Mouse (Mus musculus) olfactory bulb, adult 2 months (tissue): ENCODE measurements around the gene Antxr2. TPM values are rescaled to one million over a fixed set of nuclear protein-coding genes. Genes with fewer than 3 reads are reported as not detected.

Source experiments
- H3K27ac ChIP-seq: fragments of 200-500 bp; 2 replicates; pipeline ENCODE4 v1.5.1; 2012; ENCODE audit warnings: low read depth, low read length; ENCODE audit not compliant: insufficient read depth
- H3K4me1 ChIP-seq: fragments of 200-500 bp; 2 replicates; pipeline ENCODE4 v1.6.1; 2012; ENCODE audit warnings: low read length; ENCODE audit not compliant: control insufficient read depth, insufficient read depth
- H3K4me3 ChIP-seq: fragments of 200-500 bp; 2 replicates; pipeline ENCODE4 v1.5.1; 2012; ENCODE audit warnings: mild to moderate bottlenecking, low read depth, low read length, moderate library complexity; ENCODE audit not compliant: insufficient read depth
- CTCF ChIP-seq: fragments of 200-500 bp; IDR thresholded peaks from 2 replicates; pipeline ENCODE4 v1.5.1; 2012; ENCODE audit warnings: low read depth, mild to moderate bottlenecking, low read length, moderate library complexity; ENCODE audit not compliant: insufficient read depth
- POLR2A ChIP-seq: fragments of 200-500 bp; IDR thresholded peaks from 2 replicates; pipeline ENCODE4 v1.6.1; 2012; ENCODE audit warnings: mild to moderate bottlenecking, low read depth, low read length, moderate library complexity; ENCODE audit not compliant: insufficient read depth
- WGBS: fragments of 180-500 bp; shearing (Covaris S2); methylation state at CpG from one replicate; pipeline ENCODE4 v1.1.7; 2018; 5-methylcytosine and 5-hydroxymethylcytosine counted together
- polyA plus RNA-seq: library from polyadenylated mRNA; stranded (reverse); fragments of >200 nt; gene quantifications from 2 replicates; pipeline ENCODE4 v1.2.4, GENCODE M21; 2012; ENCODE audit warnings: low replicate concordance; ENCODE audit not compliant: missing spikeins, insufficient read depth, insufficient read length

Antxr2 gene
- polyA plus RNA-seq, 1 experiment, result not detected

GRCm38 (mm10) chr5:97885427-97885826, 145.4 kb downstream of the Antxr2 start:
- TF ChIP-seq CTCF, result no peak
- no peak overlapping the region for H3K4me3 ChIP-seq
- WGBS, result 94% methylated on average over 6 of the region's 6 CpGs

DNA sequence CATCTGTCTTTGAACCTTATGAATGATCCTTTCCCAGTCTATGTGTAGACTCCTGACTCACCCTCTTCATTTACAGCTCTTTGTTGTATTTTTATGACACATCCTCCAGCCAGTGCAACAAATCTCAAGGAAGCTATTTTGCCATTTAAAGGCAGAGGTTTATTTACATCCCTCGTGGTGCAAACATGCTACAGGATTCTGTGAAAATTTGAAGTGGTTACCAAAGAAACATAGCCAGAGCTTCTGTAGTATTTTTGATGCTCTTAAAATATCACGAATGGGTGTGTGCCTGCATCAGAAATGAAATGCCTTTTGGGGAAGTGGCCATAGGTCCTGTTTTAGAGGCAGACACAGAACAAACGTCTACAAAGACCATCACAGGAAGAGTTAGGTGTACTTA, 146.7 kb downstream of the Antxr2 start:
- H3K4me3 ChIP-seq, result no peak overlapping the region
- H3K4me1 ChIP-seq, result no peaks in the 10 kb centered on the region
- H3K27ac ChIP-seq, result no peak overlapping the region
- TF ChIP-seq CTCF, result no peak
- TF ChIP-seq POLR2A, result no peak
- WGBS, result 81% methylated on average over 3 of the region's 3 CpGs

More at GRCm38 (mm10) chr5:97885427-97885826, 145.4 kb downstream of the Antxr2 start:
- no peak overlapping the region for H3K27ac ChIP-seq
- H3K4me1 ChIP-seq, result no peaks in the 10 kb centered on the region

DNA sequence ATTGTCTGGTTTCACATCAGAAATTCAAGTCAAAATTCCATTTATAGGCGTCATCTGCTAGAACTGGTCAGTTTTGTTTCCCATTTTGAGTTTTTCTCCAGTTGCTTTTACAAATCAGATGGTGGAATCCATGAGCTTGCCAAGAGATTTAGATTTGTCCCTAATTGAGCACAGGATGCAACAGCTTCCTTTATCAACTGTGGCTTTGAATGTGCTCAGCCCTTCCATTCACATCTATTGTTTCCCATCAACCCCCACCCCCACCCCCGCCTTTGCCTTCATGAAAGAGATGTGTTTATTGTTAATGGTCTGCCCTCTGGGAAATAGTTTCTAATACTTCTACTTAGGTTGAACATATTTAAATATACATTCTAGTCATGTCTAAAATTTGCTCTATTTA, 149.4 kb downstream of the Antxr2 start:
- TF ChIP-seq POLR2A (no peak), CTCF (no peak)
- 68% methylated on average over 2 of the region's 2 CpGs for WGBS
- H3K4me3 ChIP-seq, result no peak overlapping the region

GRCm38 (mm10) chr5:97880115-97880514, 150.7 kb downstream of the Antxr2 start:
- 68% methylated on average over 8 of the region's 8 CpGs for WGBS
- no peak for TF ChIP-seq CTCF
- TF ChIP-seq POLR2A, result no peak
- H3K4me1 ChIP-seq, result no peaks in the 10 kb centered on the region
- no peak overlapping the region for H3K27ac ChIP-seq
- H3K4me3 ChIP-seq, result no peak overlapping the region

More for the DNA sequence above, 149.4 kb downstream of the Antxr2 start:
- Histone ChIP-seq H3K27ac (no peak overlapping the region), H3K4me1 (no peaks in the 10 kb centered on the region)

DNA sequence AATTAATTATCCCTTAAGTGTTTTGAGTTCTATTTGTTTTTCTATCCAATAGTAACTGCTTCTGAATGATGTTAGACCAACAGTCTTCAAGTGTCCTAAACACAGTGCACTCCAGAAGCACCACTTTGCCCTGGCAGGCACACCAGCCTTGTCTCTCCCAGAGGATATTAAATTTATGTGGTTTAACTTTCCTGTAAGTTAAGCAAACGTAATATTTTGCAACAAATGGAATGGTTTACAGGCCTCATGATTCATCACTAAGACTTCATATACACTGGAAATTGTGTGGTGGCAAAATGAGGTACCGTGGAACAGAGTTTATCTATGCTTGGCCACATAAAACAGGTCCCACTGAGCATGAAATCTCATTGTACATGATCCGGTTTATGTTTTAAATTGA, 152.0 kb downstream of the Antxr2 start:
- Histone ChIP-seq H3K4me1 (no peaks in the 10 kb centered on the region), H3K4me3 (no peak overlapping the region)
- 76% methylated on average over 3 of the region's 3 CpGs for WGBS

GRCm38 (mm10) chr5:97878215-97878794, 152.5 kb downstream of the Antxr2 start:
- no peak for TF ChIP-seq POLR2A
- no peak for TF ChIP-seq CTCF
- Histone ChIP-seq H3K27ac (no peak overlapping the region), H3K4me3 (no peak overlapping the region), H3K4me1 (no peaks in the 10 kb centered on the region)
- 83% methylated on average over 1 of the region's 1 CpGs for WGBS

More for the DNA sequence above, 152.0 kb downstream of the Antxr2 start:
- TF ChIP-seq POLR2A, result no peak
- no peak for TF ChIP-seq CTCF
- no peak overlapping the region for H3K27ac ChIP-seq

DNA sequence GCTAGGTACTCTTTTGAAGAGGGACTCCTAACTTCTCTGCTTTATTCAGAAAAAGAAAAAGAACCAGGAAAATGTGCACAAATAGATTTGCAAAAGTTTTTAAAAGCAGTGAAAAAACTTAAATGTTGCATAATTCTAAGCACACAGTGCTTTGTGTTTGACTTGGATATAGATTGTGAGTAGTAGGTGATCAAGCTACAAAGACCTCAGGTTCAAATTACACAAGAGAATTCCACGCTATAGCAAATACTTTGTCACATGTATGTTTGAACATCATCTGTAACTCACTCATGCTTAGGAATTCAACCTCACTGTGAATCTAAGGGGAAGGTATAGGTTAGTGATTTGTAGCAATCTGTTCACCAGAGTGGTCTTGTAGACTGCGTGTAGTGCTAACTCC, 153.9 kb downstream of the Antxr2 start:
- TF ChIP-seq POLR2A, result no peak
- no peak for TF ChIP-seq CTCF
- Histone ChIP-seq H3K27ac (no peak overlapping the region), H3K4me3 (no peak overlapping the region), H3K4me1 (no peaks in the 10 kb centered on the region)
- WGBS, result 97% methylated on average over 2 of the region's 2 CpGs

- Histone ChIP-seq H3K4me3 (no peak overlapping the region), H3K27ac (no peak overlapping the region), H3K4me1 (no peaks in the 10 kb centered on the region)
- no peak for TF ChIP-seq CTCF
- TF ChIP-seq POLR2A, result no peak
- WGBS, result 86% methylated on average over 2 of the region's 2 CpGs
Observed at GRCm38 (mm10) chr5:97867921-97868320, 162.9 kb downstream of the Antxr2 start.

GRCm38 (mm10) chr5:97866975-97867374, 163.9 kb downstream of the Antxr2 start:
- no peak overlapping the region for H3K27ac ChIP-seq
- WGBS, result 89% methylated on average over 3 of the region's 3 CpGs

GRCm38 (mm10) chr5:97857101-97857500, 173.7 kb downstream of the Antxr2 start:
- Histone ChIP-seq H3K4me1 (no peaks in the 10 kb centered on the region), H3K4me3 (no peak overlapping the region), H3K27ac (no peak overlapping the region)
- TF ChIP-seq POLR2A (no peak), CTCF (no peak)

More at GRCm38 (mm10) chr5:97866975-97867374, 163.9 kb downstream of the Antxr2 start:
- Histone ChIP-seq H3K4me3 (no peak overlapping the region), H3K4me1 (no peaks in the 10 kb centered on the region)
- TF ChIP-seq POLR2A (no peak), CTCF (no peak)
